Mouse (Mus musculus): ENCODE data around the gene Sigirr.

Sigirr gene

DNA sequence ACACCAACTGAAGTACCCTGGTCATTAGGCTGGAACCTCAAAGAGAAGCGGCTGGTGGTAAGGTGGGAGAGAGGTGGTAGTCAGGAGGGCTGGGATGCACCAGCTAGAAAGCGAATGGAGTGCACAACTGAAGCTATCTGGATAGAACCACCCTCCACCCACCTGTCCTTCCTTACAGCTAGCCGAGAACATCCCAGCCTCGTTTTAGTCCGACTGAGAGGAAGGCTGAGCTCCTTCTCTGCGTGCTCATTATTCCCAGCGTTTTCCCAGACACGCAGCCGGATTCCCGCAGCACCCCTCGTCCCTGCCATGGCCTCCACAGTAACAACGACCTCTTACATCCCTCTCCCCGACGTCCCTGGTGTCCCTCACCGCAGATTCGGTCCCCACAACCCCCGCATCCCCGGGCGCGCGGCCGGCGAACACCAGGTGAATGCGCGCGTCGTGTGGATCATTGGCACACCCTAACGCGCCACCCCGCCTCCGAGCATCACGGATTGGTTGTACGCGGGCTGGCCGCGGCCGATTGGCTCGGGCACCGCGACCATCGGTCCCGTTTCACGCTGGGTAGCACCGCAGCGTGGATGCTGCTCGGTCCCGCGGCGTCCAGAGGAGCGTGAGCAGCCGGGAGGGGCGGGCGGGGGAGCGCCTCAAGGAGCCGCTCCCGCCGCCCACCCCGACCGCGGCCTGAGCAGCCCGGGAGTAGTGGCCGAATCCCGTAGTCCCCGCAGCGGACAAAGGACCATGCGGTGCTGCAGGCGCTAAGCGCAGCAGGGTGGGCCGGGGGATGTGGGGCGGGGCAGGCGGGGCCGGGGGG, 39.7 kb downstream of the Sigirr start, which contains the start of gene B4galnt4:
B4galnt4 (plus strand) TSS at position 679 of the 817 bp plus-strand sequence.
- peak; percentile 87 for DNase-seq (ENCODE audit: low spot score)

DNA sequence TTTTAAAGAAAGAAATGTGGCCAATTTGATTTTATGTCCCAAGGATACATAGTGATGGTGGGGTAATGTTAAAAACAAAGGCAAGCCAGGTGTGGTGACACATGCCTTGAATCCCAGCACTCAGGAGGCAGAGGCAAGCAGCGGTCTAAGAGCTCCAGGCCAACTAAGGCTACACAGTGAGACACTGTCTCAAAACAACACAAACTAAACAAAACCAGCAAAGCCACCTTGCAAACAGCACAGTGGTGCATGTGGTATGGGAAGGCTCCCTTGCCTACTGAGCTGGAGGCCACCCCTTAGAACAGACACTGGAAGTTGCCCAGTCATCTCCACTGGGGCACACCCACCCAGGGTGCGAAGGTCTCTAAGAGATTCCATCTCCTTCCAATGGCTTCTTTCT, 40.4 kb downstream of the Sigirr start:
- no peak for DNase-seq (ENCODE audit: low spot score)

DNA sequence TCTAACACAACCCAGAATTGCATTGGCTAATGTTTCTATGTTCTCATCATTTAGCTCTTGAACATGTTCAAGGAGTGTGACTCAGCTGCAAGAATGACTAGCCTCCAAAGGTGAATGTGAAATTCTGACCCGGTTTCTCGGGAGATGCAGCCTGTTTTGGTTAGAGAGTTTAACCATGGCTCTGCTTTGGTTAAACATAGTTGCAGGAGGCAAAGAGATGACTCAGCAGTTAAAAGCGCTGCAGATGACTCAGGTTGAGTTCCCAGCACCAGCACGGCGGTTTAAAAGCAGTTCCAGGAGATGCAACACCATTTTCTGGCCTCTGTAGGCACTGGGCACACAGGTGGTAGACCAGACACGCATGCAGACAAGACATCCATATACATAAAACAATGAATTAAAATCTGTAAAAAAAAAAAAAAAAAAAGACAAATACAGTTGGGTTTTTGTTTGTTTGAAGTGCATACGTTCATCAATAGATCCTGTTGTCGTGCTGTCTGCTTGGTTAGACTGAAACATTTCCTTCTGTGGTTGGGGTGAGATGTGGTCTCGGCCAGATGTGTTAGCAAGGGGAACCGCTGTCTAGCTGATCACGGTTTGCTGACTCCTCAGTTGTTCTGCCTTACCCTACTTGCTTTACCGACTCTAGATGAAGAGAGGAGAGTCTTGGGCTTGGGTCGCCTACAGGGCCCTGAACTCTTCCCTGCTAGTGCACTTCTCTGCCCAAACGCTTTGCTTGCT, 41.6 kb downstream of the Sigirr start:
- no peak for DNase-seq (ENCODE audit: low spot score)

DNA sequence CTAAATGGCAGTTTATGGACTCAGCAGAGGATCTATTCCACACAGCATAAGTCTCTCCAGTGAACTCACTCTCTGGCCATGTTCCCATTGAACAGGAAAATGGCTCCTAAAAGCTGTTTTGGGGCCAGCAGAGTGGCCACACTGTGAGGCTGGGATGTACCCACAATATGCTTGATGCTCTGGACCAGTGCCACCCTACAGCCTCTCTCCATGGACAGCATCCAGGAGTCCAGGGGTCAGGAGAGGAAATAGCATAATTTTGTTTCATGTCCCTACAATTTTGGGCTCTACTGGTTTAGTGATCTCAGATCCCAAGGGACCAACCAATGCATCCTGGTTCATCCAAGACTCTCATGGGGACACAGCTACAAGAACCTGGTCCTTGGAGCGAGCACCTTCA, 42.8 kb downstream of the Sigirr start:
- DNase-seq (ENCODE audit: low spot score), result no peak

DNA sequence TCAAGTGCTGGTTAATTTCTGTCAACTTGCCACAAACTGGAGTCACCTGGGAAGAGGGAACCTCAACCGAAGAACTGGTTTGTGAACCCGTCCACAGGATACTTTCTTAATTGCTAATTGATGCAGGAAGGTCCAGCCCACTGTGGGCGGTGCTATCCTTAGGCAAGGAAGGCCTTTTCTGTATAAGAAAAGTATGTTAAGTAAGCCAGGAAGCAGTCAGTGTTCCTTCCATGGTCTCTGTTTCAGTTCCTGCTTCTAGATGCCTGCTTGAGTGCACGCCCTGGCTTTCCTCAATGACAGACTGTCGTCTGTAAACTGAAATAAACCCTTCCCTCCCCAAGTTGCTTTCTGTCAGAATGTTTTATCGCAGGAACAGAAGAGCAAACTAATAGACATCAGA, 43.4 kb downstream of the Sigirr start:
- no peak for DNase-seq (ENCODE audit: low spot score)

DNA sequence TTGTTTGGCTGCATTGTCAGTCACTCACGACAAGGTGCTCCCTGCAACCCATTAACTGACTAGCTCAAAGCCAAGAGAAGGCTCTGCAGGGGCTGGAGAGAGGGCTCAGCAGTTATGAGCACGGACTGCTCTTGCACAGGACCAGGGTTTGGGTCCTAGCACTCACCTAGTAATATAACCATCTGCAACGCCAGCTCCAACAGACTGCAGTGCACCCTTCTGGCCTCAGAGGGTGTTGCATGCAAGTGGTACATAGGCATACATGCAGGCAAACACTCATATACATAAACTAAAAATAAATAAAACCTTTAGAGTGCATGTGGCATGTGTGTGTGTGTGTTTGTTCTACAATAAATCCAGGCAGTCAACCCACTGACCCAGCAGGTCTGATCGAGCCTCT, 44.6 kb downstream of the Sigirr start:
- no peak for DNase-seq (ENCODE audit: low spot score)

DNA sequence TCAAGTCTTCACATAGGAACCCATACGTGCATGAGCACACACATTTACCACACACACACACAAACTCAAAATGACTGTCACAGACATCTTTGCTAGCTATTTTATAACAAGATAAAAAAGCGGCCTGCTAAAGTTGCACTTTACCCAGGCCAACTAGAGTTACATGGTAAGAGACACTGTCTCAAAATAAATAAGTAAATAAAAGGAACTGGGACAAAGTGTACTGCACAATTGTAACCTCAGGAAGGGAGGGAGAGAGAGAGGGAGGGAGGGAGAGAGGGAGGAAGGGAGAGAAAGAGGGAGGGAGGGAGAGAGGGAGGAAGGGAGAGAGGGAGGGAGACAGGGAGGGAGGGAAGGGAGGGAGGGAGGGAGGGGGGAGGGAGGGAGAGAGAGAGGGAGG, 48.0 kb downstream of the Sigirr start:
- DNase-seq (ENCODE audit: low spot score), result no peak

DNA sequence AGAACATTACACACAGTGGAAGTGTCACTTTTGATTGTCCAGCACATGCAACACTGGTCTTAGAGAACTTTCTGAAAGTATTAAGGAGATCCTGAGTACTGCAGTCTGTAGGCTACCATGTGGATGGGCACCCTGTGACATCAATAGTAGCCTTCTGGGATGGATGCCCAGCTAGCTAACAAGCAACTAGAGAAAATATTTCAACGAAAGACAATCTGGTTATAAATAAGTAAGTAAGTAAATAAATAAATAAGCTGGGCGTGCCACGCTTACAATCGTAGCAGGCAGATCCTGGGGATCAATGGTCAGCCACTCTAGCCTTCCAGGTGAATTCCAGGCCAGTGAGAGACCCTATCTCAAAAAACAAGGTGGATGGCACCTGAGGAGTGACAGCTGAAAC, 48.4 kb downstream of the Sigirr start:
- no peak for DNase-seq (ENCODE audit: low spot score)

DNA sequence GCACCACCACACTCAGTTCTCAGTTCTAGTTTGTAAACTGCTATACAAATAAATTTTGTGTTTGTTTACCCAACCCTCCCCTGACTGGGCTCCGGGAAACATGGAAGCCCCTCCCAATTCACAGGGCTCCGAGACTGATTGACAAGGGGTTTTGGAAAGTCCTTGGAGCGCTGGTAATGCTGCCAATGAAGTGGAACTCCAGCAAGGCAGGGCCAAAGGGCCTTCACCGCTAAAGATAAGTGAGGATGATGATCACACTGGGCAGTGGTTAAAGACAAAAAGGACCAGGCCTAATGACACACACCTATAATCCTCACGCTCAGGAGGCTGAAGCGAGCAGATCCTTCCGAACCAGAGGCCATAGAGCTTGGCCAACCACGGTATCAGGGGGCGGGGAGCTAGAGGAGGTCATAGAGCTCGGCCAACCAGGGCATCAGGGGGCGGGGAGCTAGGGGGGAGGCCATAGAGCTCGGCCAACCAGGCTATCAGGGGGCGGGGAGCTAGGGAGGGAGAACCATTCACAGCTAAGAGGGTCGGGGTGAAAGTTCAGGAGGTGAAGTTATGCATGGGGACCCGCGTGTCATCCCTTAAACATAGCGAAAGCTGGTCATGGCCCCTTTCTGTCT, 49.2 kb downstream of the Sigirr start:
- no peak for DNase-seq (ENCODE audit: low spot score)

DNA sequence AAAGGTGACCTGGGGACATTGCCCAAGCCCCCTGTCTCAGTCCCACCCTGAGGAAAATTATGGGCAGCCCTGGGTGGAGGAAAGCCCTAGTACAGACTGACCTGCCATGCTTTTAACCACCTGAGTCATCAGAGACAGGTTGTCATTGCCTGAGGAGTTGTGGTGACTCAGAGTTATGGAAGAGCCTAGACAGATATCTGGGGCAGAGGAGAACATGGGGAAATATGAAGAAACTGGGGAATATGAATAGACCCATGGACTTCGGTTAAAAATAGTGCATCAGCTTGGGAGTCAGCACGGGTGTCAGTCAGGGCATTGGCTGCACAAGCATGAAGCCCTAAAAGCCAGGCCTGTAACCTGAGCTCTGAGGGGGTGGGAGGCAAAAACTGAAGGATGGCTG, 51.0 kb downstream of the Sigirr start:
- no peak for DNase-seq (ENCODE audit: low spot score)

DNA sequence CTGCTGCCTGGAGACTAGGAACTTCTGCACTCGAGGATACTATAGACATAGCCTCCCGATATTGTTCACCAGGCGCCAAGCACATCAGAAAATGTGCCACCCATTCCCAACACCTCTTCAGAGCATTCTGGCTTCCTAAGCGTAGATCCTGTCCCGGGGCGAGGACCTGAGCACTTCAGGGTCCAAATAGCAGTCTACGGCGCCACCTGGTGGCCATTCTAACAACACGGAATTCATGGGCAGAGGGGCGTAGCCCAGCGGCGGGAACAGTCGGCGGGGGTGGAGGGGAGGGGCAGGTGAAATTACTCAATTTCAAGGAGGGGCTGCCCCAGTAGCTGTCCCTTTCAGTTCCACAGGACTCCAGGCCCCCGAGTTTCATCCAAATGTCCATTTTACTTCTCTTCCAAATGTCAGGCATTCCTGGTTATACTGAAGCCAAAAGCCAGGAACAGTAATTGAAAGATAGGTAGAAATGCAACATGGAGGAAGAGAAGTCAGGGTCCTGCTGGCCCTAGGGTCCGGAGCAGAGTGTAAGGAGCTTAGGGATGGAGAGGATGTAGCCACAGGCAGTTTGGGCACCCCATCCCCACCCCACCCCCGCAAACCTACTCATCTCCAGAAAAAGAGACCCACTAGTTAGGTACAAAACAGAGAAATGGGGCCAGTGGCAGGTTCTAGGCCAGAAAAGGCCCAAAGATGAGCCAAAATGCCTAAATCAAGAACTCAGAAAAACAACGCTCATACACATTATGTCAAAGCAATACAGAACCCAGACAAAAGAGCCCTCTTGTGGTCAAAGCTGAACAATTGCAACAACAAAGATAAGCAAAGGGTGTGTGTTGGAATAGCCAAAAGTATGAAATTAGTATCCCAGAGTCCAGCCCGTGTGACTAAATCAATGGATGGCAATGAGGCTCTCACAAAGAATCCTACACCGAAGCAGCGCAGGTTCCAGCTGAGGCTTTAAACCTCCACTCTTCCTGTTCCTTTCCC, 51.9 kb downstream of the Sigirr start:
- peak; percentile 95 for DNase-seq (ENCODE audit: low spot score)

DNA sequence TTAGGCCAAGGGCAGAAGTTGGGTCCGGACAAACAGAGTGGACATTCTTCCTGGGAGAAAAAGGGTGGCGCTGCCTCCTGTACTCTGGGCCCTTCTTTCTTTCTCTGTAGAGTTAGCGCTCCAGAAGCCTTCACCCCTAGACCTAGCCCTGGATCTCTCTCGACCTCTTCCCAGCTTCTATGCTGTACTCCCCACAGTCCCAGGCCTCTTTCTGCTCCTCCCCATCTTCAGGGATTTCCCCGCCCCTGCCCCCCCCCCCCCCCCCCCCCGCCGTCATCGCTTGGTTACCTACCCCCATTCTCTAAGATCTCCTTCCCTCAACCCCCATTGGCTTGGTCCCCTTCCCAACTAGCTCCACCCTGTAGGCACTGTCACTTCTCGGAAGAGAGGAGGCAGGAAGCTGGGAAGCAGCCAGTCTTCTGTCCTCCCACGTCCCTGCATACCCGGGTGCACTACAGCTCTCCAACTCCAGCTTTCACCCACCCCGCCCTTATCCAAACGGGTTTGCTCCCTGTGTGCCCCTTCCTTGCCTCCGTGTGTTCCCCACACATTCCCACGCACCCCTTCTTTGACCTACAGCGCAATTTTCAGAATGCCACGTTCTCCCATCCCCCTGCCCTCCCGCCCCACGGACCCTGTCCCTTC, 52.7 kb downstream of the Sigirr start:
- peak; percentile 40 for DNase-seq (ENCODE audit: low spot score)

DNA sequence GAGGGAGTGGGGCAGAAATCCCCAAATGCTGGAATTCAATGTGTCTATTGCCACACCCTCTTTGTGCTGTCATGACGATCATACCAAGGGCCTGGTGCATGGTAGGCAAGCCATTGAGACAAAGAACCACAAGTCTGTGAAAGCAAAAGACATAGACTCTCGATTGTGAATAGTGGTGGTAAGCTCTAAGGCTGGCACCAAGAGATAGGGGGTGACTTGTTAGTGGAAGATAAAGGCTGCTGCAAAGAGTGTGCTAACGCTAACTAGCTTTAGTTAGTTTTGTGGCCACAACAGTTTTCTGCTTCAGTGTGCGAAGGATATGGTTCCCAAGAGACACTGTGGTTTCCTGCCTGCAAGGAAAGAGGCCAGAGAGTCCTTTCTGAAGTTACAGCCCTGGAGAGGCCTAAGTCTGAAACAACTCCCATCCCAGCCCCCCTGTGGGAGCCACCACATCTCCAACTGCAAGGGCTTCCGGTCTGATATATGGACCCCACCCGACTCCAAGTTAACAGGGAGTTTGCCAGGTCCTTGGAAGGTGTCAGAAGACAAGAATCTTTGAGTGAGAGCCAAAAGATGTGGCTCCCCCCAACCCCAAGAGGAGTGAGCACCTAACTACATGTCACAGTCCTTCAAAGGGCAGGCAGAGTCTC, 53.3 kb downstream of the Sigirr start:
- no peak for DNase-seq (ENCODE audit: low spot score)

DNA sequence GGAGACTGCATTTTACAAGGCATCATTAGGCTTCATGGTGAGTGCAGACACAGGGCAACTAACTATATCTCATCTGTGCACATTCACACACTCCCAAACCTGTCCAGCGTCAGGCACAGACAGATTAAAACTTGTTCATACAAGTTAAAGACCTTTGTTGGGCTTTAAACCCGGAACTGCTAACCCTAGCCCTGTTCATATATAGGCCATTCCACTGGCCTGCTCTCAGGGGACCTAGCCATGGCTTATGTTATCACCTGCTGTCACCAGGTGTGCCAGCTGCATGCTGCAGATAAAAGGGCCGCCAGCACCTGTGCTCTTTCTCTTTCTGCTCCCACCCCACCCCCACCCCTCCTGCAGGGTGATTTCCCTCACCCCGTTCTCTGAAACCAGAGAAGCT, 57.8 kb downstream of the Sigirr start:
- DNase-seq (ENCODE audit: low spot score), result no peak

DNA sequence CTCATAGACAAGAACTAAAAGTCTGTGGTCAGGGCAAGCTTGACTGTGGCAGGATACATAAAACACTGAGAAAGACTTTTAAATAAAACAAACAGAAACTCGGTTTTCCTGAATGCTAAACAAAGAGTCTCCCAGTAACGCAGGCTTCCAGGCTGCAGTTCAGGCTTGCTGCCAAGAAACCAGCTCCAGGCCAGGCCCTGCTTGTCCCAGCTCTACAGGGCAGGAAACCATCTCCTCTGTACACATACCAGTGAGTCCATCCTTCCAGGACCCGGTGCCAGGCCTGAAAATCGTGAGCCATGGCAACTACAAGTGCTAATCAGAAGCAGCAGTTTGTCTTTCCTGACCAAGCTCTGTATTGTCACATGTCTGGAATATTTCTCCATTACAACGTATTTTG, 58.7 kb downstream of the Sigirr start:
- no peak for DNase-seq (ENCODE audit: low spot score)

Data from retina, embryonic 14.5 days (tissue).